Mouse (Mus musculus) small intestine, adult 2 months (tissue): ENCODE results near the gene Mrps34. TPM values are rescaled to one million over a fixed set of nuclear protein-coding genes. Genes with fewer than 3 reads are reported as not detected.

Experiments
- H3K27ac ChIP-seq: fragments of 200-500 bp; 2 replicates; pipeline ENCODE4 v1.5.1; 2012; ENCODE audit warnings: low read depth, low read length, control low read depth, inconsistent platforms; ENCODE audit not compliant: insufficient read depth
- H3K27me3 ChIP-seq: fragments of 200-500 bp; 2 replicates; pipeline ENCODE4 v1.6.1; 2012; ENCODE audit warnings: mild to moderate bottlenecking, moderate library complexity, low read length, inconsistent platforms; ENCODE audit not compliant: control insufficient read depth, insufficient read depth
- H3K36me3 ChIP-seq: fragments of 200-500 bp; 2 replicates; pipeline ENCODE4 v1.6.1; 2012; ENCODE audit warnings: mild to moderate bottlenecking, low read length, control low read depth, inconsistent platforms; ENCODE audit not compliant: control insufficient read depth, insufficient read depth
- H3K4me1 ChIP-seq: fragments of 200-500 bp; 2 replicates; pipeline ENCODE4 v1.6.1; 2012; ENCODE audit warnings: low read length, inconsistent platforms, mixed read lengths; ENCODE audit not compliant: control insufficient read depth, insufficient read depth, insufficient read length
- H3K4me3 ChIP-seq: fragments of 200-500 bp; 2 replicates; pipeline ENCODE4 v1.5.1; 2012; ENCODE audit warnings: low read depth, mild to moderate bottlenecking, control low read depth, inconsistent platforms, low read length, moderate library complexity
- CTCF ChIP-seq: fragments of 200-500 bp; IDR thresholded peaks from 2 replicates; pipeline ENCODE4 v1.5.1; 2012; ENCODE audit warnings: low read depth, mild to moderate bottlenecking, control low read depth, inconsistent platforms, low read length, moderate library complexity, mixed read lengths; ENCODE audit not compliant: insufficient replicate concordance, insufficient read length; ENCODE audit errors: extremely low read depth
- POLR2A ChIP-seq: fragments of 200-500 bp; IDR thresholded peaks from 2 replicates; pipeline ENCODE4 v1.6.1; 2012; ENCODE audit warnings: low read depth, mild to moderate bottlenecking, control low read depth, inconsistent platforms, low read length, moderate library complexity
- WGBS: fragments of 180-500 bp; shearing (Covaris S2); methylation state at CpG from one replicate; pipeline ENCODE4 v1.1.7; 2018; 5-methylcytosine and 5-hydroxymethylcytosine counted together
- polyA plus RNA-seq: library from polyadenylated mRNA; depleted of rRNA; stranded (reverse); fragments of >200 nt; gene quantifications from 2 replicates; pipeline ENCODE4 v1.2.3, GENCODE M21; 2012

Mrps34 gene
- polyA plus RNA-seq, 1 experiment: 319 TPM

- 3% methylated on average over 23 of the region's 23 CpGs for WGBS
- peak overlapping the region; percentile 73 for H3K27ac ChIP-seq
- H3K36me3 ChIP-seq: peaks cover 45% of the 10 kb centered on the region
Measured at GRCm38 (mm10) chr17:24895571-24896240, 790 bp downstream of the Mrps34 start.

GRCm38 (mm10) chr17:24896241-24896992, 1.5 kb downstream of the Mrps34 start, which contains the start of gene Nme3:
Gene Nme3, plus strand, starts transcription at chr17:24896500.
- Histone ChIP-seq H3K27me3 (no peaks in the 10 kb centered on the region), H3K36me3 (peaks cover 45% of the 10 kb centered on the region), H3K4me3 (peak within 1 kb of the TSS; percentile 72), H3K27ac (peak within 1 kb of the TSS; percentile 73), H3K4me1 (peaks cover 11% of the 10 kb centered on the region)
- whole genome bisulfite sequencing: under 1% methylated on average over 50 of the region's 50 CpGs
- TF ChIP-seq CTCF: no peak
- TF ChIP-seq POLR2A: no peak

More at GRCm38 (mm10) chr17:24895571-24896240, 790 bp downstream of the Mrps34 start:
- peaks cover 11% of the 10 kb centered on the region for H3K4me1 ChIP-seq
- no peaks in the 10 kb centered on the region for H3K27me3 ChIP-seq
- H3K4me3 ChIP-seq: peak overlapping the region; percentile 72
- TF ChIP-seq CTCF (no peak), POLR2A (no peak)

- Histone ChIP-seq H3K27ac (no peak overlapping the region), H3K4me1 (peaks cover 11% of the 10 kb centered on the region), H3K27me3 (no peaks in the 10 kb centered on the region), H3K36me3 (peaks cover 49% of the 10 kb centered on the region), H3K4me3 (peak overlapping the region; percentile 72)
- no peak for TF ChIP-seq CTCF
- no peak for TF ChIP-seq POLR2A
- 21% methylated on average over 11 of the region's 11 CpGs for WGBS
Measured at GRCm38 (mm10) chr17:24896993-24897269, 2.0 kb downstream of the Mrps34 start.

GRCm38 (mm10) chr17:24897600-24897999, 2.7 kb downstream of the Mrps34 start:
- Histone ChIP-seq H3K4me3 (no peak overlapping the region), H3K4me1 (peaks cover 11% of the 10 kb centered on the region), H3K27ac (no peak overlapping the region), H3K27me3 (no peaks in the 10 kb centered on the region), H3K36me3 (peaks cover 45% of the 10 kb centered on the region)
- WGBS: 81% methylated on average over 4 of the region's 4 CpGs
- TF ChIP-seq POLR2A: no peak

GRCm38 (mm10) chr17:24898041-24898854, 3.3 kb downstream of the Mrps34 start:
- H3K4me1 ChIP-seq: peaks cover 11% of the 10 kb centered on the region; the same call in 1 of the 2 replicates
- TF ChIP-seq POLR2A (no peak), CTCF (no peak)
- H3K4me3 ChIP-seq: no peak overlapping the region
- H3K27me3 ChIP-seq: no peaks in the 10 kb centered on the region
- H3K27ac ChIP-seq: no peak overlapping the region
- peaks cover 45% of the 10 kb centered on the region for H3K36me3 ChIP-seq
- WGBS: 73% methylated on average over 4 of the region's 4 CpGs

- no peaks in the 10 kb centered on the region for H3K27me3 ChIP-seq
- peaks cover 50% of the 10 kb centered on the region for H3K36me3 ChIP-seq
- TF ChIP-seq CTCF: no peak
- no peak for TF ChIP-seq POLR2A
- peaks cover 11% of the 10 kb centered on the region; the same call in 1 of the 2 replicates for H3K4me1 ChIP-seq
- no peak overlapping the region for H3K4me3 ChIP-seq
- H3K27ac ChIP-seq: no peak overlapping the region
- 83% methylated on average over 5 of the region's 5 CpGs for WGBS
Measured at GRCm38 (mm10) chr17:24899153-24899552, 4.2 kb downstream of the Mrps34 start.

- Histone ChIP-seq H3K27ac (no peak overlapping the region), H3K4me1 (peaks cover 11% of the 10 kb centered on the region; the same call in 1 of the 2 replicates), H3K27me3 (no peaks in the 10 kb centered on the region), H3K36me3 (peaks cover 59% of the 10 kb centered on the region), H3K4me3 (no peak overlapping the region)
- TF ChIP-seq CTCF (no peak), POLR2A (no peak)
- whole genome bisulfite sequencing: 87% methylated on average over 6 of the region's 6 CpGs
Measured at GRCm38 (mm10) chr17:24900014-24900413, 5.1 kb downstream of the Mrps34 start.
